Mouse (Mus musculus) midbrain, embryonic 16.5 days (tissue): ENCODE results near the gene Wnt5b. TPM values are rescaled to one million over a fixed set of nuclear protein-coding genes. Genes with fewer than 3 reads are reported as not detected.

Experiments
- ATAC-seq: fragments of 200-750 bp; cut with Nextera tagmentation; 2 replicates; pipeline ENCODE4 v1.8.0; 2017; ENCODE audit warnings: moderate TSS enrichment
- H3K27ac ChIP-seq: fragments of 300-500 bp; sonication (generic); 2 replicates; pipeline ENCODE4 v1.5.1; 2014; ENCODE audit warnings: mild to moderate bottlenecking, low read length, mixed read lengths
- H3K27me3 ChIP-seq: fragments of 300-500 bp; sonication (generic); 2 replicates; pipeline ENCODE4 v1.6.1; 2014; ENCODE audit warnings: low read depth, low read length, mixed read lengths; ENCODE audit not compliant: control insufficient read depth, insufficient read depth
- H3K36me3 ChIP-seq: fragments of 300-500 bp; sonication (generic); 2 replicates; pipeline ENCODE4 v1.6.1; 2014; ENCODE audit warnings: mild to moderate bottlenecking, low read length, moderate library complexity, mixed read lengths; ENCODE audit not compliant: control insufficient read depth, insufficient read depth
- H3K4me1 ChIP-seq: fragments of 300-500 bp; sonication (generic); 2 replicates; pipeline ENCODE4 v1.6.1; 2014; ENCODE audit warnings: mild to moderate bottlenecking, low read length, mixed read lengths; ENCODE audit not compliant: control insufficient read depth, insufficient read depth
- H3K4me2 ChIP-seq: fragments of 300-500 bp; sonication (generic); 2 replicates; pipeline ENCODE4 v1.6.1; 2014; ENCODE audit warnings: mild to moderate bottlenecking, low read length, mixed read lengths
- H3K4me3 ChIP-seq: fragments of 300-500 bp; sonication (generic); 2 replicates; pipeline ENCODE4 v1.5.1; 2014; ENCODE audit warnings: low read depth, mild to moderate bottlenecking, low read length, moderate library complexity, mixed read lengths
- H3K9ac ChIP-seq: fragments of 300-500 bp; sonication (generic); 2 replicates; pipeline ENCODE4 v1.6.1; 2014; ENCODE audit warnings: low read depth, low read length, mixed read lengths
- H3K9me3 ChIP-seq: fragments of 300-500 bp; sonication (generic); replicated peaks from 2 replicates; pipeline ENCODE4 v1.6.1; 2014; ENCODE audit warnings: mild to moderate bottlenecking, low read length, mixed read lengths; ENCODE audit not compliant: control insufficient read depth, poor library complexity, severe bottlenecking
- WGBS: fragments of 180-500 bp; shearing (Covaris S2); extraction: QIAGEN DNeasy Blood & Tissue Kit; methylation state at CpG from one replicate; pipeline ENCODE4 v1.1.7; 2014; 5-methylcytosine and 5-hydroxymethylcytosine counted together
- polyA plus RNA-seq: library from polyadenylated mRNA; unstranded; fragments of >200 nt; fragmentation: Nextera tagmentation; extraction: Ambion mirVana; gene quantifications from 2 replicates; pipeline ENCODE4 v1.2.1, GENCODE M21; 2015

Wnt5b gene
- polyA plus RNA-seq, 1 experiment from 2014 or later = 1.6 TPM

- Histone ChIP-seq H3K27me3 (no peaks in the 10 kb centered on the region), H3K4me2 (no peak overlapping the region), H3K4me1 (no peaks in the 10 kb centered on the region), H3K9me3 (no peaks in the 10 kb centered on the region), H3K36me3 (no peaks in the 10 kb centered on the region), H3K9ac (no peak overlapping the region), H3K4me3 (no peak overlapping the region), H3K27ac (no peak overlapping the region)
- WGBS = 93% methylated on average over 3 of the region's 3 CpGs
- ATAC-seq = no peak
Observed at GRCm38 (mm10) chr6:119400649-119401048, 143.5 kb downstream of the Wnt5b start.

- H3K27me3 ChIP-seq = no peaks in the 10 kb centered on the region
- H3K4me2 ChIP-seq = no peak overlapping the region
- H3K36me3 ChIP-seq = no peaks in the 10 kb centered on the region
- no peak overlapping the region for H3K4me3 ChIP-seq
- no peaks in the 10 kb centered on the region for H3K9me3 ChIP-seq
- ATAC-seq = no peak
- no peaks in the 10 kb centered on the region for H3K4me1 ChIP-seq
- 86% methylated on average over 3 of the region's 3 CpGs for WGBS
- no peak overlapping the region for H3K9ac ChIP-seq
- no peak overlapping the region for H3K27ac ChIP-seq
Observed at GRCm38 (mm10) chr6:119399371-119399770, 144.8 kb downstream of the Wnt5b start.

GRCm38 (mm10) chr6:119396309-119396634 lies 147.9 kb downstream of the Wnt5b start:
- Histone ChIP-seq H3K36me3 (no peaks in the 10 kb centered on the region), H3K27me3 (no peaks in the 10 kb centered on the region), H3K27ac (no peak overlapping the region), H3K9ac (no peak overlapping the region), H3K4me3 (no peak overlapping the region), H3K4me2 (no peak overlapping the region), H3K9me3 (no peaks in the 10 kb centered on the region), H3K4me1 (no peaks in the 10 kb centered on the region)
- WGBS = 88% methylated on average over 5 of the region's 5 CpGs
- no peak for ATAC-seq

DNA sequence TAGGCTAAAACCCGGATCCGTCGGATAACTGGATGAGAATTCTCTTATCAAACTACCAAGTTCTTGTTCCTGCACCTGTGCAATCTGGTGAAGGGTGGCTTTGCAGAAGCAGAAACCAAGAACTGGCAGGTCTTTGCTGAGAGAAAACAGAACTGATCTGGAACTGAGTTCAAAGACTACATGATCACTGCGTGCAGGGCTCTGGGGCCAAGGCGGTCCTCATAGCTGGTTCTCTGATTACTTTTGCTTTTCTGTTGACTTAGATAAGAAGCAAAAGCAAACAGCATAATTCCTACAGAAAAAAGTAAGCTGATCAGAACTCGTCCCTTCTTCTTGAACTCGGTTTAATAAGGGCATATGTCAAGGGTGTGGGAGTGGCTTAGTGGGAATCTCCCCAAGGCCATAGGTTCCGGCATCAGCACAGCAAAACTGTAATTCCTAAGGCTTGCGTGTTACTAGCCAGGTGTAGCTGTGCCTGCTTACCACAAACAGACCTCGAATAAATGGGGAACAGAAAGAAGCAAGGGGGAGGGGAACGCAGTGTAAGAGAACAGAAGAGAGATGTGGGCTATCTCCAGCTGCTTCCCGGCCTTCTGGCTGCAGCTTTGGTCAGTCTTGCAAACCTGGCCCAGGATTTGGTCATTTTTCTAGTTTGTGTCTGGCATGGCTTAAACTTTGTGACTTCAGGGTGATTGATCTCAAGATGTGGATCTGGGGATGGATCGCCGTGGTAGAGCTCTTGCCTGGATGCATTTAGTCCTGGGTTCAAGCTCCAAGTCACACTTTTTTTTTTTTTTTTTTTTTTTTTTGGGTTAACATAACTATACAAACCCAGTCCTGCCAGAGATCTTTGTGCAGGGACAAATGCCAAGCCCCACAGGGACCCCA lies 148.5 kb downstream of the Wnt5b start:
- Histone ChIP-seq H3K27me3 (no peaks in the 10 kb centered on the region), H3K27ac (no peak overlapping the region), H3K4me2 (no peak overlapping the region), H3K36me3 (no peaks in the 10 kb centered on the region), H3K4me1 (no peaks in the 10 kb centered on the region), H3K9me3 (no peaks in the 10 kb centered on the region), H3K4me3 (no peak overlapping the region), H3K9ac (no peak overlapping the region)
- 88% methylated on average over 14 of the region's 14 CpGs for WGBS
- ATAC-seq = no peak

- no peaks in the 10 kb centered on the region for H3K36me3 ChIP-seq
- no peak for ATAC-seq
- WGBS = 89% methylated on average over 9 of the region's 9 CpGs
- H3K27ac ChIP-seq = no peak overlapping the region
- no peaks in the 10 kb centered on the region for H3K9me3 ChIP-seq
- no peak overlapping the region for H3K9ac ChIP-seq
- no peak overlapping the region for H3K4me2 ChIP-seq
- no peak overlapping the region for H3K4me3 ChIP-seq
- peaks cover 5% of the 10 kb centered on the region; the same call in 1 of the 2 replicates for H3K4me1 ChIP-seq
- no peaks in the 10 kb centered on the region for H3K27me3 ChIP-seq
Observed at GRCm38 (mm10) chr6:119392836-119393235, 151.3 kb downstream of the Wnt5b start.

- Histone ChIP-seq H3K9ac (no peak overlapping the region), H3K27me3 (no peaks in the 10 kb centered on the region), H3K9me3 (no peaks in the 10 kb centered on the region), H3K4me2 (no peak overlapping the region), H3K4me1 (peaks cover 17% of the 10 kb centered on the region), H3K36me3 (no peaks in the 10 kb centered on the region), H3K4me3 (no peak overlapping the region), H3K27ac (no peak overlapping the region)
- whole genome bisulfite sequencing = 95% methylated on average over 4 of the region's 4 CpGs
- no peak for ATAC-seq
Observed at GRCm38 (mm10) chr6:119390728-119391127, 153.4 kb downstream of the Wnt5b start.

DNA sequence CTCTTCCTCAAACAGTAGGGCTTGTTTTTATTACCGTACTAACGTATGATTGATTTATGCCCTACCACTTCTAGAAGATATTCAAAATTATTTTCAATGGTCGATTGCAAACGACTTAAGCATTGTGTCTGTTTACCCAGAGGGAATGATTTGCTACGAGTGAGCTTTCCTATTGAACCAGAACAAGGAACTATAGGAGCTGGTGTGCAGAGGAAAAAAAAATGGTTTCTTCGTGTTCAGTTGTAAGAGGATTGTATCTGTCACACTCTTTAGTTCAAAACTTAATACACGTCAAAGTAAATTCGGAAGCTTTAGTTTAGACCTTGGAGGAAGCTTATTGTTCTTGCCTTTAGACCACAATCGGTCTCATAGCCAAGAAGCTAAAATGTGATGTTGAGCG lies 155.1 kb downstream of the Wnt5b start:
- ATAC-seq = peak; percentile 52

DNA sequence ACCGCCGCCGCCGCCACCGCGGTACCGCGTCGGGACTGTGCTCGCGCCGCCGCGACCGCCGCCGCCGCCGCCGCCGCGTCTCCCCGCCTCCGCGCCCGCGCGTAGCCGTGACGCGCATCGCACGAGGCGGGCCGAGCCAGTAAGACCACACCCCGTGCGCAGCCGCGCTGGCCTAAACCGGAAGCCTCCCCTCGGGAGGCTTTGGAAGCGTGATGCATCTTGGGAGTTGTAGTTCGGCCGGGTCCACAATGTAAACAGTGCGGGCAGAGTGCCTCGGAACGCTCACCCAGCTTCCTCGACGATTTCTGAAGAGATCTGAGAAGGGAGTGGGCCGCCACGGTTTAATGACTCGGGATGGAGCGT lies 155.5 kb downstream of the Wnt5b start:
- Histone ChIP-seq H3K27me3 (no peaks in the 10 kb centered on the region), H3K9me3 (no peaks in the 10 kb centered on the region), H3K4me2 (peak overlapping the region; percentile 49), H3K9ac (peak overlapping the region; percentile 89), H3K36me3 (no peaks in the 10 kb centered on the region), H3K4me1 (peaks cover 17% of the 10 kb centered on the region), H3K4me3 (peak overlapping the region; percentile 83), H3K27ac (peak overlapping the region; percentile 92)
- WGBS = under 1% methylated on average over 53 of the region's 53 CpGs
- ATAC-seq = peak; percentile 99

More for the DNA sequence above, 155.1 kb downstream of the Wnt5b start:
- Histone ChIP-seq H3K36me3 (no peaks in the 10 kb centered on the region), H3K4me2 (peak overlapping the region; percentile 49), H3K27me3 (no peaks in the 10 kb centered on the region), H3K4me3 (peak overlapping the region; percentile 83), H3K4me1 (peaks cover 17% of the 10 kb centered on the region), H3K9me3 (no peaks in the 10 kb centered on the region), H3K27ac (peak overlapping the region; percentile 76), H3K9ac (peak overlapping the region; percentile 71)
- WGBS = 10% methylated on average over 10 of the region's 10 CpGs

- H3K27me3 ChIP-seq = no peaks in the 10 kb centered on the region
- peak overlapping the region; percentile 89 for H3K9ac ChIP-seq
- H3K36me3 ChIP-seq = no peaks in the 10 kb centered on the region
- ATAC-seq = peak; percentile 91
- 1% methylated on average over 26 of the region's 76 CpGs for WGBS
- peak overlapping the region; percentile 83 for H3K4me3 ChIP-seq
- peaks cover 17% of the 10 kb centered on the region for H3K4me1 ChIP-seq
- H3K27ac ChIP-seq = peak overlapping the region; percentile 92
- no peaks in the 10 kb centered on the region for H3K9me3 ChIP-seq
- peak overlapping the region; percentile 87 for H3K4me2 ChIP-seq
Observed at GRCm38 (mm10) chr6:119387801-119388649, 156.1 kb downstream of the Wnt5b start.
